Mouse (Mus musculus): Measurements from ENCODE around the gene Arpp21. TPM values are rescaled to one million over a fixed set of nuclear protein-coding genes. Genes with fewer than 3 reads are reported as not detected.
"Not testable (repeated sequence)": the region's sequence is repeated elsewhere in the genome, so short reads cannot be mapped to it uniquely, and the experiment has no call there.

Arpp21 gene
- polyA plus RNA-seq, 1 experiment from 2014 or later: 27.4 TPM

DNA sequence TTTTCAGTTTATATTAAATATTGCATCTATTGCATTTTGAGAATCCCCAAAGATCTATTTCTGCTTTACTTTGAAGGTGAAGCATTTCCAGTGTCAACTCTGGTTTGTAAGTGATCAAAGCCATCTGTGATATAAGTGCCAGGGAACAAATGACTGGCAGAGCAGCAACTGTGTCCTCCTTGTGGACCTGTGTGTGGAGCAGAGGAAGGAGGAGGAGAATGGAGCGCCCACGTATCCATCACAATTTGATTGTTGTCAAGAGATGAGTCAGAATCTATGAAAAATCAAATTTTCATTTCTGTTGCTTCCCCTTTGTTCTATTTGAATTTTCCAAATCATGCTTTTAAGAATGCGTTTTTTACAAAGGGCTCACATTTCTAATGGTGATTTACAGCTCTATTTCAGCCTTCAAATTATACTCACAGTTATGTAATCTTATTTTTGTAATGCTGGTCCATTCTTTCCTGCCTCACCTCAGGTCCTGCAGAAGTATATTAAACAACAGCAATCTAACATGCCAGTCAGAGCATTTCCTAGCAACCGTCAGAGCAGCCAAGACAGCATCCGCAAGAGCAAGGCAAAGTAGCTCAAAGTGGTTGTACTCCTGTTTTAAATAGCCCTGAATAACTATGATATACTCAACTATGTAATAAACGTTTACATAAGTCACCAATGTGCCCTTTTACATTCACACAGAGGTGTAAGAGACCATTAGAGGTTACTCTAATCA is 174.9 kb downstream of the Arpp21 start:
- no peaks in the 10 kb centered on the region for H3K9me3 ChIP-seq (ENCODE audit: control insufficient read depth, low read length)
- no peak overlapping the region for H3K9ac ChIP-seq (replicated peaks; ENCODE audit: low read length)
- no peak overlapping the region for H3K4me3 ChIP-seq (replicated peaks; ENCODE audit: low read depth, low read length)
- peak; percentile 34 for DNase-seq
- no peak overlapping the region for H3K4me2 ChIP-seq (ENCODE audit: low read length)
- no peaks in the 10 kb centered on the region for H3K27me3 ChIP-seq (ENCODE audit: control insufficient read depth, insufficient read depth, low read length)
- H3K36me3 ChIP-seq (ENCODE audit: control insufficient read depth, insufficient read depth, low read length): peaks cover 3% of the 10 kb centered on the region; the same call in 1 of the 2 replicates
- peak overlapping the region; percentile 52 for H3K27ac ChIP-seq (replicated peaks; ENCODE audit: low read depth, low read length)
- WGBS: 47% methylated on average over 6 of the region's 6 CpGs
- ATAC-seq (ENCODE audit: low FRiP score, low TSS enrichment): no peak
- H3K4me1 ChIP-seq (ENCODE audit: control insufficient read depth, insufficient read depth, low read length): no peaks in the 10 kb centered on the region

DNA sequence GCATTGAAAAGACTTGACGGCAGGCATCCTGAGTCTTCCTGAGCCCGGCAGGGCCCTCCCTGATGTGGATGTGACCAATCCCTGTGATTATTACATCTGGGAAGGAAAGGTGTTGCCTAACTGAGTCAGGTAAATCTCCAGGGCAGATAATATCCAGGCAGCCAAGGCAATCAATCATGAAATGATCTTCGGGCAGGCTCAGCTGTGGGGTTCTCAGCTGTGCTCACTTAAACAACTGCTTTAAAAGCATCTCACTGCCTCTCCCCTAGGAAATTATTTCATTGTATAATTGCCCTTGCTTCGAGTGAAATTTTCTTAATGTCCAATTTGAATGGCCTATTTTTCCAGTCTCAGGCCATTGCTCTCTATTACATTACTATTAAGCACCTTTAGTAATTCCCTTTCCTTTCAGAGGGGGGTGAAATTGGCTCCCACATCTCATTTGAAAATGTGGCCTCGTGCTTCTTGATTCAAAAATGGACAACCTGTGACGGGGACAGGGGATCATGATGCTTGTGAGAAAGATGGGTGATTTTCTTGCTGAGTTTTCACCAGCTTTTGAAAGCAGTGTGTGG is 180.8 kb downstream of the Arpp21 start:
- ATAC-seq (ENCODE audit: low FRiP score, low TSS enrichment) (no peak), DNase-seq (peak; percentile 43)
- Histone ChIP-seq H3K4me2 (ENCODE audit: low read length) (no peak overlapping the region), H3K4me3 (replicated peaks; ENCODE audit: low read depth, low read length) (no peak overlapping the region), H3K4me1 (ENCODE audit: control insufficient read depth, insufficient read depth, low read length) (peaks cover 6% of the 10 kb centered on the region; the same call in 1 of the 2 replicates), H3K36me3 (ENCODE audit: control insufficient read depth, insufficient read depth, low read length) (no peaks in the 10 kb centered on the region), H3K9ac (replicated peaks; ENCODE audit: low read length) (no peak overlapping the region), H3K27me3 (ENCODE audit: control insufficient read depth, insufficient read depth, low read length) (no peaks in the 10 kb centered on the region), H3K9me3 (ENCODE audit: control insufficient read depth, low read length) (no peaks in the 10 kb centered on the region), H3K27ac (replicated peaks; ENCODE audit: low read depth, low read length) (peak overlapping the region; percentile 57)
- WGBS: 54% methylated on average over 6 of the region's 6 CpGs

DNA sequence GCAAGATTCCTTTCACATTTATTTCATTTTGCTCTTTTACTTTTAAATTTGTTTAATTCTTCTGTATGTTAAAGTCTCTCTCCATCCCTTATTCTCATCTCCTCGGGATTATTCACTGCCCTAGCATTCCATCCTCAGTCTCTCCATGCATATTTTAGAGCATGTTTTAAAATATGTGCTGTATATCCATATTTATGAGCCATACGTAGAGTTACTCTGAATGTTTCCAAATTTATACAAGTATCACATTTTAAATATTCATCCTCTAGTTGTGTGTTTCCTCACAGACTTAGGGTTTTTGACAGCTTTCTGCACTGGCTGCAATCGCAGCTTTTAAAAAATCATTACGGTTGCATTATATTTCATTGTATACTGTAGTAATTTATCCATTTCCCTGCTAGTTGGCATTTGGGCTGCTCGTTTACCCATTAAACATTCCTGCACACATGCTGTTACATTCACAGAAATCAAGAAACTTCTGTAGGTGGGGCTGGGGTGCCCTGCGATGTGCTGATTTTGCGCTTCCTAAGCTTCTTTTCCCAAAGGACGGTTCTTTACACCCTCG is 187.8 kb downstream of the Arpp21 start:
- Histone ChIP-seq H3K4me2 (ENCODE audit: low read length) (no peak overlapping the region), H3K27ac (replicated peaks; ENCODE audit: low read depth, low read length) (no peak overlapping the region), H3K9me3 (ENCODE audit: control insufficient read depth, low read length) (no peaks in the 10 kb centered on the region), H3K27me3 (ENCODE audit: control insufficient read depth, insufficient read depth, low read length) (no peaks in the 10 kb centered on the region), H3K4me1 (ENCODE audit: control insufficient read depth, insufficient read depth, low read length) (no peaks in the 10 kb centered on the region), H3K9ac (replicated peaks; ENCODE audit: low read length) (no peak overlapping the region), H3K4me3 (replicated peaks; ENCODE audit: low read depth, low read length) (no peak overlapping the region), H3K36me3 (ENCODE audit: control insufficient read depth, insufficient read depth, low read length) (no peaks in the 10 kb centered on the region)
- ATAC-seq (ENCODE audit: low FRiP score, low TSS enrichment): no peak
- DNase-seq: no peak
- WGBS: 80% methylated on average over 9 of the region's 9 CpGs

DNA sequence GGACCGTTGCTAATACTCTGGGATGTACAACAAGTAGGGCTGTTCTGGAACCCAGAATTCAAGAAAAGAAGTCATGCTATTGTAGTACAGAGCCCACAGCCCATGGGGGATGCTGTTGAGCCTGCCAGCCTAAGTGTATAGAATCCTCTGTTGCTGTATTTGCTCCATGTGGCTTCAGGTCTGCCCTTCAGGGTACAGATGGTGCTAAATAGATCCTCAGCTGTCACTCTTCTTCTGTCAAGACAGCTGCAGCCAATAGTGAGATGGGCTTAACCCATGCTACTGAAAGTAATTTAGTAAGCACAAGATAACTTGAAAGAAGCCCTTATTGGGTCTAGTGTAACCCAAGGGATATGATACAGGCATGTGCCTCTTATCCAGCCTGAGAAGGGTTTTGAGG is 195.2 kb downstream of the Arpp21 start:
- Histone ChIP-seq H3K27me3 (ENCODE audit: control insufficient read depth, insufficient read depth, low read length) (no peaks in the 10 kb centered on the region), H3K9me3 (ENCODE audit: control insufficient read depth, low read length) (no peaks in the 10 kb centered on the region), H3K4me2 (ENCODE audit: low read length) (no peak overlapping the region), H3K27ac (replicated peaks; ENCODE audit: low read depth, low read length) (no peak overlapping the region), H3K4me3 (replicated peaks; ENCODE audit: low read depth, low read length) (no peak overlapping the region), H3K36me3 (ENCODE audit: control insufficient read depth, insufficient read depth, low read length) (no peaks in the 10 kb centered on the region), H3K9ac (replicated peaks; ENCODE audit: low read length) (no peak overlapping the region), H3K4me1 (ENCODE audit: control insufficient read depth, insufficient read depth, low read length) (no peaks in the 10 kb centered on the region)
- no peak for DNase-seq
- no peak for ATAC-seq (ENCODE audit: low FRiP score, low TSS enrichment)
- WGBS: 70% methylated on average over 1 of the region's 1 CpGs

DNA sequence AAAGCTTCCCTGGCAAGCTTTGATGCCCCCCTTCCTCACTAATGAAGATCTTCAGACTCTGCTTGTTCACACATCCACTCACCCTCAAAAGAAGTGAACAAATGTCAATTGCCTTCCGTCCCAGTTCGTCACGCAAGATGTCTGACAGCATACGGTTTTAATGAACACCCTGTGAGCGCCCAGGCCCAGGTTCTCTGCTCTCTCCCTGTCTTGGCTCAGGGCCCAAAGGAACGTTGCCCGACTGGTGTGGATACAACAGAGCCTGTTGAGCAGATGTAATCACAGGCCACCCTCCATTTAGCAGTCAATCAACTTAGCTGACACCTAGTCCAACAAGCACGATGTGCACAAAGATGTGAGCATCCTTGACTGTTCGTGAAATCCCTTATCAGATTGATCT is 198.0 kb downstream of the Arpp21 start:
- ATAC-seq (ENCODE audit: low FRiP score, low TSS enrichment): peak; percentile 60; the same call in 1 of the 2 replicates
- H3K27ac ChIP-seq (replicated peaks; ENCODE audit: low read depth, low read length): no peak overlapping the region; the same call in 1 of the 2 replicates
- DNase-seq: no peak

DNA sequence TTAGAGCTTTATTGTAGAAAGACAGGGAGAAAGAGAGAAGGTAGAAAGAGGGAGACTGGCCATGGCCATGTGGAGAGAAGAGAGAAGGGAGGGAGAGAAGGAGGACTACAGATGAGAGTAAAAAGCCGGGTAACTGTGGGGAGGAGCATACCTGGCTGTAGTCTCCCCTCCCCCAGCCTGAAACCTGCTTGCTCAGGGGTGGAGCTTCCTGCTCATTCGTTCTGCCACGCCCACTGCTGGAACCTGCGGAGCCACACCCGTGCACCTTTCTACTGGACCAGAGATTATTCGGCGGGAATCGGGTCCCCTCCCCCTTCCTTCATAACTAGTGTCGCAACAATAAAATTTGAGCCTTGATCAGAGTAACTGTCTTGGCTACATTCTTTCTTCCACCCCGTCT is 201.9 kb downstream of the Arpp21 start:
- H3K4me2 ChIP-seq (ENCODE audit: low read length); H3K27ac ChIP-seq (replicated peaks; ENCODE audit: low read depth, low read length); H3K4me3 ChIP-seq (replicated peaks; ENCODE audit: low read depth, low read length); H3K4me1 ChIP-seq (ENCODE audit: control insufficient read depth, insufficient read depth, low read length); H3K9me3 ChIP-seq (ENCODE audit: control insufficient read depth, low read length); ATAC-seq (ENCODE audit: low FRiP score, low TSS enrichment); H3K9ac ChIP-seq (replicated peaks; ENCODE audit: low read length); H3K27me3 ChIP-seq (ENCODE audit: control insufficient read depth, insufficient read depth, low read length); DNase-seq; H3K36me3 ChIP-seq (ENCODE audit: control insufficient read depth, insufficient read depth, low read length): not testable (repeated sequence)
- 43% methylated on average over 2 of the region's 10 CpGs for WGBS

More for the DNA sequence above, 198.0 kb downstream of the Arpp21 start:
- Histone ChIP-seq H3K9ac (replicated peaks; ENCODE audit: low read length) (no peak overlapping the region), H3K4me3 (replicated peaks; ENCODE audit: low read depth, low read length) (no peak overlapping the region), H3K4me2 (ENCODE audit: low read length) (no peak overlapping the region), H3K4me1 (ENCODE audit: control insufficient read depth, insufficient read depth, low read length) (no peaks in the 10 kb centered on the region), H3K36me3 (ENCODE audit: control insufficient read depth, insufficient read depth, low read length) (no peaks in the 10 kb centered on the region), H3K9me3 (ENCODE audit: control insufficient read depth, low read length) (no peaks in the 10 kb centered on the region), H3K27me3 (ENCODE audit: control insufficient read depth, insufficient read depth, low read length) (no peaks in the 10 kb centered on the region)
- 30% methylated on average over 9 of the region's 9 CpGs for WGBS

DNA sequence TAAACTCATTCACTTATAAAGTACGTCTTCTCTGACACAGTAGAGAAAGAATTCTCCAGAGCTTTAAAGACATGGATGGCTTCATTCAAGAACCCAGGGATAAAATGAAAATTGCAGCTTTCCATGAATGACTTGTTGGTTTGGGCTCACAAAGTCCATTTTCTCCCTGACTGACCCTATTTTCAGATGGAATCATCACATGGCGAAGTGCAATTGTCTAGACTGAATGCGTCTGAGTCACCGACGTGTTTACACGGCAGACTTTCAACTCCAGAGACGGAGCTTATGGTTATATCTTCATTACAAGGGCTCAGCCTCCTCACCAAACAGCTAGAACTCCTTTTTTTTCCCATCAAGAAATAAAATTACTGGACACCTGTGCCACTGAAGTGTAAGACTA is 203.6 kb downstream of the Arpp21 start:
- Histone ChIP-seq H3K9me3 (ENCODE audit: control insufficient read depth, low read length) (no peaks in the 10 kb centered on the region), H3K4me2 (ENCODE audit: low read length) (no peak overlapping the region), H3K4me1 (ENCODE audit: control insufficient read depth, insufficient read depth, low read length) (no peaks in the 10 kb centered on the region), H3K27me3 (ENCODE audit: control insufficient read depth, insufficient read depth, low read length) (no peaks in the 10 kb centered on the region), H3K9ac (replicated peaks; ENCODE audit: low read length) (no peak overlapping the region), H3K27ac (replicated peaks; ENCODE audit: low read depth, low read length) (no peak overlapping the region), H3K4me3 (replicated peaks; ENCODE audit: low read depth, low read length) (no peak overlapping the region), H3K36me3 (ENCODE audit: control insufficient read depth, insufficient read depth, low read length) (no peaks in the 10 kb centered on the region)
- WGBS: 55% methylated on average over 7 of the region's 7 CpGs
- ATAC-seq (ENCODE audit: low FRiP score, low TSS enrichment) (no peak), DNase-seq (no peak)

DNA sequence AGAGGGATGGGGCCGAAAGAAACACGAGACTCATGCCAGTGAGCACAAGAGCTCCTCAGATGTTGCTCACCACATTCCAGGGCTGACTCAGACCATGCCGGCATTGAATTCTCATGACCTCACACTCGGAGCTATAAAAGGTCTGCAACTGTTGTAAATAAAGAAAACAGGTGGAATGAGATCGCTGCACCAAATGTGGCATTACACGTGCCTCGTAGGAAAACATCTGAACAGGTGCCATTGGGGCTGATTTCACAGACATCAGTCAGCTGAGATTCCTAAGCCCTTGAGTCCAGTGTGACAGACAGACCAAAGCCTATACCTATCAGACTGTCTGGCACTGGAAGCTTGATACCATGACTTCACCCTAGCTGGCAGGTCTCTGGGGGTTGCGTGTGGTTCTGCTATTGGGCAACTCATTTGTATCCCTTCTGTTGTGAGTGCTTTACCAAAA is 212.1 kb downstream of the Arpp21 start:
- ATAC-seq (ENCODE audit: low FRiP score, low TSS enrichment) (no peak), DNase-seq (no peak)
- 92% methylated on average over 8 of the region's 8 CpGs for WGBS
- H3K27ac ChIP-seq (replicated peaks; ENCODE audit: low read depth, low read length): no peak overlapping the region
- H3K4me1 ChIP-seq (ENCODE audit: control insufficient read depth, insufficient read depth, low read length): no peaks in the 10 kb centered on the region
- no peak overlapping the region for H3K4me2 ChIP-seq (ENCODE audit: low read length)
- H3K36me3 ChIP-seq (ENCODE audit: control insufficient read depth, insufficient read depth, low read length): no peaks in the 10 kb centered on the region
- H3K9me3 ChIP-seq (ENCODE audit: control insufficient read depth, low read length): no peaks in the 10 kb centered on the region
- no peak overlapping the region for H3K9ac ChIP-seq (replicated peaks; ENCODE audit: low read length)
- no peak overlapping the region for H3K4me3 ChIP-seq (replicated peaks; ENCODE audit: low read depth, low read length)
- no peaks in the 10 kb centered on the region for H3K27me3 ChIP-seq (ENCODE audit: control insufficient read depth, insufficient read depth, low read length)

DNA sequence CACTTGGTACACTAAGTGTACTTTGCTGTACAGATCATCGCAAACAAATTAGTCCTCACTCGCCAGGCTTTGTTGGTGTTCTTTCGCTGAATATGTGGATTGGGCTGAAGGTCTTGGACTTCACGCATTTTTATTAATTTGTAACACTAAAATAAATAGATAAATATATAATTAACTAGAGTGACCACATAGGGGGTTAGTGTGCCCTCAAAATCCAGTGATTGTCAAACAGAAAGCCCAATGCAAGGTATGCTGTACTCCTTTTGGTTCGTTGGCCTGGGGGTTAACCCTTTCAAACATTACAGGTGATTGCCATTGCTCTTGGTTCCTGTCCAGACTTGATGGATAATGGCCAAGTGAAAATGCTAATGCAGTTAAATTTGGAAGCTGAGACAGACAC is 212.6 kb downstream of the Arpp21 start:
- H3K4me2 ChIP-seq (ENCODE audit: low read length): no peak overlapping the region
- H3K4me1 ChIP-seq (ENCODE audit: control insufficient read depth, insufficient read depth, low read length): no peaks in the 10 kb centered on the region
- H3K27me3 ChIP-seq (ENCODE audit: control insufficient read depth, insufficient read depth, low read length): no peaks in the 10 kb centered on the region
- H3K27ac ChIP-seq (replicated peaks; ENCODE audit: low read depth, low read length): no peak overlapping the region
- WGBS: 92% methylated on average over 5 of the region's 5 CpGs
- no peaks in the 10 kb centered on the region for H3K9me3 ChIP-seq (ENCODE audit: control insufficient read depth, low read length)
- ATAC-seq (ENCODE audit: low FRiP score, low TSS enrichment): no peak
- no peak overlapping the region for H3K9ac ChIP-seq (replicated peaks; ENCODE audit: low read length)
- DNase-seq: no peak
- H3K4me3 ChIP-seq (replicated peaks; ENCODE audit: low read depth, low read length): no peak overlapping the region
- H3K36me3 ChIP-seq (ENCODE audit: control insufficient read depth, insufficient read depth, low read length): no peaks in the 10 kb centered on the region

Measured in midbrain, embryonic 14.5 days (tissue).